Mouse (Mus musculus): ENCODE measurements around the gene Lamb1. TPM values are rescaled to one million over a fixed set of nuclear protein-coding genes. Genes with fewer than 3 reads are reported as not detected.

The Lamb1 gene
- polyA plus RNA-seq, 1 experiment, result 142 TPM

DNA sequence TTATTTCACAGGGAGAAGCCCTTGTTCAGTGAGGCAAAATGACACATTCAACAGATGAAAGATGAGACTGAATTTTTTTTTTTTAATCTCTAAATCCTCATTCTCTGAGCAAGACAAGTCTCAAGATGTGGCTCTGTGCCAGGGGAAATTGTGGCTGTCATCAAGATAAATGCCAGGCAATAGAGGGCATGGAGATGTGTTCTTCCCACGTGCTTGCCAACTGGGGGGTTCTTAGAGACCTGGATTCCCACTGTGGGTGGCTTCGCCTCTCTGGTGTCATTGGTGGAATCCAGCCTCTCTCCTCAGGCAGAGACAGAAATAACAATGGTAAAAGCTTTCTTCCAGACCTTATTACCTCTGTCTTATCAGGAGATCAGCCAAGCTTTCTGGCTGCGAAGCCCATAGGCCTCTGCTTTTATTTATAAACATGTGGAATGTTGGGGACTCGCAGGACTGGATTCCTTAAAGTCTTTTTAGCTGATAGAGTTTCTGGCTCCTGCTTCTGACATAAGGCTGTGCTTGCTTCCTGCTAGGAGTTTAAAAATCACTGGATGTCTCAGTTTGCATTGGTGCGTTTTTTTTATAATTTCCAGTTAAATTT is 41.1 kb downstream of the Lamb1 start:
- no peaks in the 10 kb centered on the region for H3K4me1 ChIP-seq (ENCODE audit: control insufficient read depth, insufficient read depth, low read length)
- H3K9me3 ChIP-seq (replicated peaks; ENCODE audit: control insufficient read depth, insufficient read depth, low read length, poor library complexity, severe bottlenecking), result no peaks in the 10 kb centered on the region
- H3K9ac ChIP-seq (ENCODE audit: low read depth, poor library complexity, severe bottlenecking), result no peak overlapping the region
- H3K4me3 ChIP-seq (ENCODE audit: low read depth, low read length), result no peak overlapping the region
- H3K27me3 ChIP-seq (ENCODE audit: control insufficient read depth, insufficient read depth, low read length, poor library complexity, severe bottlenecking), result no peaks in the 10 kb centered on the region
- H3K27ac ChIP-seq (ENCODE audit: insufficient read depth, low read length), result no peak overlapping the region
- H3K36me3 ChIP-seq (ENCODE audit: control insufficient read depth, insufficient read depth, low read length, poor library complexity, severe bottlenecking), result peaks cover 15% of the 10 kb centered on the region
- TF ChIP-seq POLR2A (IDR thresholded peaks at IDR 0.05; ENCODE audit: insufficient read depth, low read length) (no peak), CTCF (IDR thresholded peaks at IDR 0.05; ENCODE audit: low read depth, low read length) (no peak), EP300 (IDR thresholded peaks at IDR 0.05; ENCODE audit: insufficient read depth, low read depth, low read length) (no peak)

GRCm38 (mm10) chr12:31307011-31307410 is 42.0 kb downstream of the Lamb1 start:
- H3K36me3 ChIP-seq (ENCODE audit: control insufficient read depth, insufficient read depth, low read length, poor library complexity, severe bottlenecking), result peaks cover 9% of the 10 kb centered on the region; the same call in 1 of the 2 replicates
- H3K27ac ChIP-seq (ENCODE audit: insufficient read depth, low read length), result no peak overlapping the region
- H3K9ac ChIP-seq (ENCODE audit: low read depth, poor library complexity, severe bottlenecking), result no peak overlapping the region
- H3K4me1 ChIP-seq (ENCODE audit: control insufficient read depth, insufficient read depth, low read length), result no peaks in the 10 kb centered on the region
- no peaks in the 10 kb centered on the region for H3K27me3 ChIP-seq (ENCODE audit: control insufficient read depth, insufficient read depth, low read length, poor library complexity, severe bottlenecking)
- no peaks in the 10 kb centered on the region for H3K9me3 ChIP-seq (replicated peaks; ENCODE audit: control insufficient read depth, insufficient read depth, low read length, poor library complexity, severe bottlenecking)
- no peak for TF ChIP-seq CTCF (IDR thresholded peaks at IDR 0.05; ENCODE audit: low read depth, low read length)
- no peak for TF ChIP-seq EP300 (IDR thresholded peaks at IDR 0.05; ENCODE audit: insufficient read depth, low read depth, low read length)
- no peak for TF ChIP-seq POLR2A (IDR thresholded peaks at IDR 0.05; ENCODE audit: insufficient read depth, low read length)
- H3K4me3 ChIP-seq (ENCODE audit: low read depth, low read length), result no peak overlapping the region

GRCm38 (mm10) chr12:31307756-31308155 is 42.7 kb downstream of the Lamb1 start:
- no peaks in the 10 kb centered on the region for H3K4me1 ChIP-seq (ENCODE audit: control insufficient read depth, insufficient read depth, low read length)
- H3K9ac ChIP-seq (ENCODE audit: low read depth, poor library complexity, severe bottlenecking), result no peak overlapping the region
- no peaks in the 10 kb centered on the region for H3K9me3 ChIP-seq (replicated peaks; ENCODE audit: control insufficient read depth, insufficient read depth, low read length, poor library complexity, severe bottlenecking)
- H3K27me3 ChIP-seq (ENCODE audit: control insufficient read depth, insufficient read depth, low read length, poor library complexity, severe bottlenecking), result no peaks in the 10 kb centered on the region
- TF ChIP-seq EP300 (IDR thresholded peaks at IDR 0.05; ENCODE audit: insufficient read depth, low read depth, low read length) (no peak), POLR2A (IDR thresholded peaks at IDR 0.05; ENCODE audit: insufficient read depth, low read length) (no peak), CTCF (IDR thresholded peaks at IDR 0.05; ENCODE audit: low read depth, low read length) (no peak)
- H3K36me3 ChIP-seq (ENCODE audit: control insufficient read depth, insufficient read depth, low read length, poor library complexity, severe bottlenecking), result peaks cover 9% of the 10 kb centered on the region; the same call in 1 of the 2 replicates
- no peak overlapping the region for H3K27ac ChIP-seq (ENCODE audit: insufficient read depth, low read length)
- no peak overlapping the region for H3K4me3 ChIP-seq (ENCODE audit: low read depth, low read length)

DNA sequence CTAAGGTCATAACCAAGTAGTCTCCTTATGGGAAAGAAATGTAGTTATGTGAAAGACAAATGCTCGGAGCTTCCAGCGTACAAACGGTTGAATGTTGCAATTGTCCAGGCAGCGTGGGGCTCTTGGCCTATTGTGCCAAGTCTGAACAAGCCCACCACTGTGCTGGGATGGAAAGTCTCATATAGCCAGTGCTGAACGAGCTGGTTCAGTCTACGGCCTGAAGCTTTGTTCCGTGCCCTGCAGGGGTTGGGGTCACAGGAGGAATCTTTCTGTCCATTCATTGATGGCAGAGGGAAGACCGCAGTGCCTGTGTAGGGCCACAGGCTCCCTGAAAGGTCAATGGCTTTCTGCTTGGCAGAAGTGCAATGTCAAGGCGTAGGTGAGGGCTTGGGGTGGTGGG is 45.7 kb downstream of the Lamb1 start:
- no peaks in the 10 kb centered on the region for H3K9me3 ChIP-seq (replicated peaks; ENCODE audit: control insufficient read depth, insufficient read depth, low read length, poor library complexity, severe bottlenecking)
- H3K36me3 ChIP-seq (ENCODE audit: control insufficient read depth, insufficient read depth, low read length, poor library complexity, severe bottlenecking), result peaks cover 10% of the 10 kb centered on the region; the same call in 1 of the 2 replicates

DNA sequence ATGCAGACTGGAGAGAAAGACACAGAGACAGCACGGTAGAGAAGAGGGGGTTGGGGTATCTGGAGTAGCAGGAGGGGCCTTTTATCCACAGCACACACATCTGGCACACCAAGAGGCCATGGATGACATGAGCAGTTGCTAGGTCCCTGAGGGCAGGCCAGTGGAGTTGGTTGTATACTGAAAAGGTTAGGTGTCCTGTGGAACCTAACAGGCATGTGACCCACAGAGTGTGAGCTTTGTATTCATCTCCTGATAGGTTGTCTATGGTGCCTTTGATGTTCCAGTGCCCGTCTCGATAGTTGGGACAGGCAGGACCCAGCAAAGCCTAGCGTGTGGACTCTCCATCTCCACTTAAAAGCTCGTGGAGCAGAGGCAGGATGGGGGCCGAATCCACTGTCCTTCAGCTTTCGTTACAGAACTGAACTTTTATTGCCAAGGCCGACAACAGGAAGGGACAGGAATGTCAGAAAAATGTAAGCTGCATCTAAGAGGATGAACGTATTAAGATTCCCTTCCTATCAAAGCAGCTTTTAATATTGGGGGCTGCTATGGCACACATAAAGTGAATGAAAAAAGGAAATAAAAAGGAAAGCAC is 46.7 kb downstream of the Lamb1 start:
- peaks cover 6% of the 10 kb centered on the region; the same call in 1 of the 2 replicates for H3K36me3 ChIP-seq (ENCODE audit: control insufficient read depth, insufficient read depth, low read length, poor library complexity, severe bottlenecking)
- H3K4me1 ChIP-seq (ENCODE audit: control insufficient read depth, insufficient read depth, low read length), result no peaks in the 10 kb centered on the region
- no peaks in the 10 kb centered on the region for H3K9me3 ChIP-seq (replicated peaks; ENCODE audit: control insufficient read depth, insufficient read depth, low read length, poor library complexity, severe bottlenecking)
- no peak overlapping the region for H3K9ac ChIP-seq (ENCODE audit: low read depth, poor library complexity, severe bottlenecking)
- H3K4me3 ChIP-seq (ENCODE audit: low read depth, low read length), result no peak overlapping the region
- no peak overlapping the region for H3K27ac ChIP-seq (ENCODE audit: insufficient read depth, low read length)
- TF ChIP-seq CTCF (IDR thresholded peaks at IDR 0.05; ENCODE audit: low read depth, low read length) (no peak), POLR2A (IDR thresholded peaks at IDR 0.05; ENCODE audit: insufficient read depth, low read length) (no peak), EP300 (IDR thresholded peaks at IDR 0.05; ENCODE audit: insufficient read depth, low read depth, low read length) (no peak)
- no peaks in the 10 kb centered on the region for H3K27me3 ChIP-seq (ENCODE audit: control insufficient read depth, insufficient read depth, low read length, poor library complexity, severe bottlenecking)

More for the DNA sequence above, 45.7 kb downstream of the Lamb1 start:
- H3K4me3 ChIP-seq (ENCODE audit: low read depth, low read length), result no peak overlapping the region
- H3K27ac ChIP-seq (ENCODE audit: insufficient read depth, low read length), result no peak overlapping the region
- no peak for TF ChIP-seq EP300 (IDR thresholded peaks at IDR 0.05; ENCODE audit: insufficient read depth, low read depth, low read length)
- TF ChIP-seq POLR2A (IDR thresholded peaks at IDR 0.05; ENCODE audit: insufficient read depth, low read length), result no peak
- TF ChIP-seq CTCF (IDR thresholded peaks at IDR 0.05; ENCODE audit: low read depth, low read length), result no peak
- no peak overlapping the region for H3K9ac ChIP-seq (ENCODE audit: low read depth, poor library complexity, severe bottlenecking)
- no peaks in the 10 kb centered on the region for H3K27me3 ChIP-seq (ENCODE audit: control insufficient read depth, insufficient read depth, low read length, poor library complexity, severe bottlenecking)
- H3K4me1 ChIP-seq (ENCODE audit: control insufficient read depth, insufficient read depth, low read length), result no peaks in the 10 kb centered on the region

- no peak overlapping the region for H3K4me3 ChIP-seq (ENCODE audit: low read depth, low read length)
- no peak overlapping the region for H3K27ac ChIP-seq (ENCODE audit: insufficient read depth, low read length)
- peaks cover 6% of the 10 kb centered on the region; the same call in 1 of the 2 replicates for H3K36me3 ChIP-seq (ENCODE audit: control insufficient read depth, insufficient read depth, low read length, poor library complexity, severe bottlenecking)
- H3K27me3 ChIP-seq (ENCODE audit: control insufficient read depth, insufficient read depth, low read length, poor library complexity, severe bottlenecking), result no peaks in the 10 kb centered on the region
- TF ChIP-seq CTCF (IDR thresholded peaks at IDR 0.05; ENCODE audit: low read depth, low read length) (no peak), POLR2A (IDR thresholded peaks at IDR 0.05; ENCODE audit: insufficient read depth, low read length) (no peak), EP300 (IDR thresholded peaks at IDR 0.05; ENCODE audit: insufficient read depth, low read depth, low read length) (no peak)
- H3K9ac ChIP-seq (ENCODE audit: low read depth, poor library complexity, severe bottlenecking), result no peak overlapping the region
- H3K9me3 ChIP-seq (replicated peaks; ENCODE audit: control insufficient read depth, insufficient read depth, low read length, poor library complexity, severe bottlenecking), result no peaks in the 10 kb centered on the region
- no peaks in the 10 kb centered on the region for H3K4me1 ChIP-seq (ENCODE audit: control insufficient read depth, insufficient read depth, low read length)
These were observed 47.2 kb downstream of the Lamb1 start for GRCm38 (mm10) chr12:31312281-31312680.
